Mouse (Mus musculus): ENCODE measurements around the gene Rab3gap1. TPM values are rescaled to one million over a fixed set of nuclear protein-coding genes. Genes with fewer than 3 reads are reported as not detected.

Gene Rab3gap1
- polyA plus RNA-seq (2015; fragmentation: Nextera tagmentation; extraction: Ambion mirVana), result 18.6 and 21.2 TPM in 2 replicates

GRCm38 (mm10) chr1:127868300-127869261 lies at the start of gene Rab3gap1:
Rab3gap1 (plus strand) TSS chr1:127868773.
- Histone ChIP-seq H3K9me3 (ENCODE audit: control insufficient read depth, low read length) (no peaks in the 10 kb centered on the region), H3K9ac (replicated peaks; ENCODE audit: low read depth, low read length) (peak within 1 kb of the TSS; percentile 83), H3K4me3 (replicated peaks; ENCODE audit: low read length) (peak within 1 kb of the TSS; percentile 82), H3K27me3 (replicated peaks; ENCODE audit: control insufficient read depth, insufficient read depth, low read length) (no peaks in the 10 kb centered on the region), H3K27ac (ENCODE audit: low read length) (peak within 1 kb of the TSS; percentile 78), H3K36me3 (ENCODE audit: control insufficient read depth, insufficient read depth) (0 out of 2 replicates have a peak, but pooled peaks cover 3% of the 10 kb centered on the region), H3K4me1 (replicated peaks; ENCODE audit: control insufficient read depth, insufficient read depth, low read length) (peaks cover 9% of the 10 kb centered on the region), H3K4me2 (ENCODE audit: low read length) (peak within 1 kb of the TSS; percentile 73)
- whole genome bisulfite sequencing, result 11% methylated on average over 45 of the region's 47 CpGs
- ATAC-seq, result peak; percentile 99

GRCm38 (mm10) chr1:127827325-127827724 lies 41.2 kb upstream of the Rab3gap1 start:
- Histone ChIP-seq H3K9me3 (ENCODE audit: control insufficient read depth, low read length) (no peaks in the 10 kb centered on the region), H3K4me2 (ENCODE audit: low read length) (no peak overlapping the region), H3K4me3 (replicated peaks; ENCODE audit: low read length) (no peak overlapping the region), H3K9ac (replicated peaks; ENCODE audit: low read depth, low read length) (no peak overlapping the region), H3K4me1 (replicated peaks; ENCODE audit: control insufficient read depth, insufficient read depth, low read length) (no peaks in the 10 kb centered on the region), H3K27me3 (replicated peaks; ENCODE audit: control insufficient read depth, insufficient read depth, low read length) (no peaks in the 10 kb centered on the region), H3K36me3 (ENCODE audit: control insufficient read depth, insufficient read depth) (no peaks in the 10 kb centered on the region), H3K27ac (ENCODE audit: low read length) (no peak overlapping the region)
- WGBS, result 20% methylated on average over 2 of the region's 2 CpGs
- ATAC-seq, result peak; percentile 38; the same call in 1 of the 2 replicates

- no peak for ATAC-seq
- H3K9ac ChIP-seq (replicated peaks; ENCODE audit: low read depth, low read length), result no peak overlapping the region
- no peak overlapping the region for H3K4me3 ChIP-seq (replicated peaks; ENCODE audit: low read length)
- H3K27me3 ChIP-seq (replicated peaks; ENCODE audit: control insufficient read depth, insufficient read depth, low read length), result no peaks in the 10 kb centered on the region
- H3K9me3 ChIP-seq (ENCODE audit: control insufficient read depth, low read length), result no peaks in the 10 kb centered on the region
- H3K27ac ChIP-seq (ENCODE audit: low read length), result no peak overlapping the region
- H3K4me1 ChIP-seq (replicated peaks; ENCODE audit: control insufficient read depth, insufficient read depth, low read length), result no peaks in the 10 kb centered on the region
- no peak overlapping the region for H3K4me2 ChIP-seq (ENCODE audit: low read length)
- no peaks in the 10 kb centered on the region for H3K36me3 ChIP-seq (ENCODE audit: control insufficient read depth, insufficient read depth)
- WGBS, result 90% methylated on average over 13 of the region's 13 CpGs
Observed at GRCm38 (mm10) chr1:127830215-127830921, 38.2 kb upstream of the Rab3gap1 start.

- H3K9me3 ChIP-seq (ENCODE audit: control insufficient read depth, low read length), result no peaks in the 10 kb centered on the region
- no peak overlapping the region for H3K4me2 ChIP-seq (ENCODE audit: low read length)
- no peaks in the 10 kb centered on the region for H3K27me3 ChIP-seq (replicated peaks; ENCODE audit: control insufficient read depth, insufficient read depth, low read length)
- H3K36me3 ChIP-seq (ENCODE audit: control insufficient read depth, insufficient read depth), result no peaks in the 10 kb centered on the region
- no peaks in the 10 kb centered on the region for H3K4me1 ChIP-seq (replicated peaks; ENCODE audit: control insufficient read depth, insufficient read depth, low read length)
- WGBS, result 31% methylated on average over 2 of the region's 2 CpGs
- no peak overlapping the region for H3K4me3 ChIP-seq (replicated peaks; ENCODE audit: low read length)
- no peak overlapping the region for H3K9ac ChIP-seq (replicated peaks; ENCODE audit: low read depth, low read length)
- no peak overlapping the region for H3K27ac ChIP-seq (ENCODE audit: low read length)
- ATAC-seq, result no peak
Observed at GRCm38 (mm10) chr1:127833714-127834113, 34.9 kb upstream of the Rab3gap1 start.

GRCm38 (mm10) chr1:127834202-127834601 lies 34.4 kb upstream of the Rab3gap1 start:
- H3K4me3 ChIP-seq (replicated peaks; ENCODE audit: low read length), result no peak overlapping the region
- no peaks in the 10 kb centered on the region for H3K4me1 ChIP-seq (replicated peaks; ENCODE audit: control insufficient read depth, insufficient read depth, low read length)
- H3K9me3 ChIP-seq (ENCODE audit: control insufficient read depth, low read length), result no peaks in the 10 kb centered on the region
- WGBS, result 76% methylated on average over 4 of the region's 4 CpGs
- H3K36me3 ChIP-seq (ENCODE audit: control insufficient read depth, insufficient read depth), result no peaks in the 10 kb centered on the region
- no peak overlapping the region for H3K27ac ChIP-seq (ENCODE audit: low read length)
- no peak for ATAC-seq
- no peak overlapping the region for H3K9ac ChIP-seq (replicated peaks; ENCODE audit: low read depth, low read length)
- no peaks in the 10 kb centered on the region for H3K27me3 ChIP-seq (replicated peaks; ENCODE audit: control insufficient read depth, insufficient read depth, low read length)
- H3K4me2 ChIP-seq (ENCODE audit: low read length), result no peak overlapping the region

- H3K27me3 ChIP-seq (replicated peaks; ENCODE audit: control insufficient read depth, insufficient read depth, low read length), result no peaks in the 10 kb centered on the region
- H3K4me2 ChIP-seq (ENCODE audit: low read length), result no peak overlapping the region
- 58% methylated on average over 4 of the region's 4 CpGs for WGBS
- H3K4me3 ChIP-seq (replicated peaks; ENCODE audit: low read length), result no peak overlapping the region
- ATAC-seq, result no peak
- no peak overlapping the region for H3K27ac ChIP-seq (ENCODE audit: low read length)
- H3K36me3 ChIP-seq (ENCODE audit: control insufficient read depth, insufficient read depth), result no peaks in the 10 kb centered on the region
- no peak overlapping the region for H3K9ac ChIP-seq (replicated peaks; ENCODE audit: low read depth, low read length)
- no peaks in the 10 kb centered on the region for H3K9me3 ChIP-seq (ENCODE audit: control insufficient read depth, low read length)
- H3K4me1 ChIP-seq (replicated peaks; ENCODE audit: control insufficient read depth, insufficient read depth, low read length), result no peaks in the 10 kb centered on the region
Observed at GRCm38 (mm10) chr1:127836619-127837018, 32.0 kb upstream of the Rab3gap1 start.

GRCm38 (mm10) chr1:127838602-127839001 lies 30.0 kb upstream of the Rab3gap1 start:
- H3K9ac ChIP-seq (replicated peaks; ENCODE audit: low read depth, low read length), result no peak overlapping the region
- H3K9me3 ChIP-seq (ENCODE audit: control insufficient read depth, low read length), result no peaks in the 10 kb centered on the region
- no peaks in the 10 kb centered on the region for H3K36me3 ChIP-seq (ENCODE audit: control insufficient read depth, insufficient read depth)
- H3K27ac ChIP-seq (ENCODE audit: low read length), result no peak overlapping the region
- H3K4me1 ChIP-seq (replicated peaks; ENCODE audit: control insufficient read depth, insufficient read depth, low read length), result no peaks in the 10 kb centered on the region
- 70% methylated on average over 1 of the region's 1 CpGs for WGBS
- H3K4me2 ChIP-seq (ENCODE audit: low read length), result no peak overlapping the region
- no peaks in the 10 kb centered on the region for H3K27me3 ChIP-seq (replicated peaks; ENCODE audit: control insufficient read depth, insufficient read depth, low read length)
- no peak for ATAC-seq
- H3K4me3 ChIP-seq (replicated peaks; ENCODE audit: low read length), result no peak overlapping the region

- ATAC-seq, result no peak
- no peaks in the 10 kb centered on the region for H3K27me3 ChIP-seq (replicated peaks; ENCODE audit: control insufficient read depth, insufficient read depth, low read length)
- H3K4me1 ChIP-seq (replicated peaks; ENCODE audit: control insufficient read depth, insufficient read depth, low read length), result no peaks in the 10 kb centered on the region
- no peak overlapping the region for H3K4me2 ChIP-seq (ENCODE audit: low read length)
- 88% methylated on average over 5 of the region's 5 CpGs for WGBS
- H3K9me3 ChIP-seq (ENCODE audit: control insufficient read depth, low read length), result no peaks in the 10 kb centered on the region
- no peak overlapping the region for H3K9ac ChIP-seq (replicated peaks; ENCODE audit: low read depth, low read length)
- H3K36me3 ChIP-seq (ENCODE audit: control insufficient read depth, insufficient read depth), result no peaks in the 10 kb centered on the region
- H3K27ac ChIP-seq (ENCODE audit: low read length), result no peak overlapping the region
- no peak overlapping the region for H3K4me3 ChIP-seq (replicated peaks; ENCODE audit: low read length)
Observed at GRCm38 (mm10) chr1:127845472-127845871, 23.1 kb upstream of the Rab3gap1 start.

GRCm38 (mm10) chr1:127850075-127850610 lies 18.4 kb upstream of the Rab3gap1 start:
- WGBS, result 84% methylated on average over 7 of the region's 7 CpGs
- Histone ChIP-seq H3K9ac (replicated peaks; ENCODE audit: low read depth, low read length) (no peak overlapping the region), H3K36me3 (ENCODE audit: control insufficient read depth, insufficient read depth) (no peaks in the 10 kb centered on the region), H3K4me2 (ENCODE audit: low read length) (no peak overlapping the region), H3K9me3 (ENCODE audit: control insufficient read depth, low read length) (peaks cover 6% of the 10 kb centered on the region; the same call in 1 of the 2 replicates), H3K27me3 (replicated peaks; ENCODE audit: control insufficient read depth, insufficient read depth, low read length) (no peaks in the 10 kb centered on the region), H3K4me3 (replicated peaks; ENCODE audit: low read length) (no peak overlapping the region), H3K27ac (ENCODE audit: low read length) (no peak overlapping the region), H3K4me1 (replicated peaks; ENCODE audit: control insufficient read depth, insufficient read depth, low read length) (no peaks in the 10 kb centered on the region)
- no peak for ATAC-seq
